Mouse (Mus musculus): ENCODE measurements at regions not wholly inside any gene's neighbourhood (a gene's known extent, or its start where the extent isn't known, plus 50 kb on each side); places are given as distances from the start of the nearest gene placed in this dataset.

- TF ChIP-seq CTCF (IDR thresholded peaks at IDR 0.05; ENCODE audit: low read depth, low read length): no peak
- TF ChIP-seq POLR2A (IDR thresholded peaks at IDR 0.05; ENCODE audit: extremely low read depth, insufficient read depth, low read length): no peak
Observed at GRCm38 (mm10) chr8:88045995-88046394, 72.6 kb upstream of the Cnep1r1 start.

All from liver, adult 2 months (tissue).